Mouse (Mus musculus) layer of hippocampus, adult 11-12 months (tissue): ENCODE results near the gene Limd1.
"Not testable (repeated sequence)": the region's sequence is repeated elsewhere in the genome, so short reads cannot be mapped to it uniquely, and the experiment has no call there.

Experiments used
- DNase-seq: peaks from one replicate; pipeline ENCODE4 v3.0.0; 2022; ENCODE audit warnings: low spot score

Limd1 gene

DNA sequence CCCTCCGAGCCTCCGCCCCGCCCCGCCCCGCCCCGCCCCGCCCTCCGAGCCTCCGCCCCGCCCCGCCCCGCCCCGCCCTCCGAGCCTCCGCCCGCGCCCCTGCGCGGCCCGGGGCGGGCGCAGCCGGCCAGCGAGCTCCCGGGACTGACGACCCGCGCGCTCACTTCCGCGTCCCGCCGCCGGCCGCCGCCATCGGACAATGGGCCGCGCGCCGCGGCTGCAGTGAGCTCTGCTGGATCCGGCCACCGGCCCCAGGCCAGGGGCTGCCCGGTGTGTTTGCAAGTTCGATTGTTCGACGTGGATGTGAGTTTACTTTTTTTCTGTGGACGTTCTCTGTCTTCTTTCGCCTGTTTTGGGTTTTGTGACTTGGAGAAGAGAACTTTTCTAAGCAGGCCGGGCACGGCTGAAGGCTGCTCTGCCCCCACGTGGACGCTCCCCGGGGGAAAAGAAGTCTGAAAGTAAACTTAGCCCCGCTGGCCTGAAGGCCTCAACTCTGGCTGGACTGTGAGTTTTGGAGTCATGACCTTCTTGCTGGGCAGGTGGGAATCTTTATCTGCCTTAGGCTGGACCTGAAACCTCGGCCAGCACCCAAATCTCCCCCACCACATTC is at the start of gene Limd1:
Gene Limd1 (plus strand): TSS at position 121 of the 610 bp plus-strand sequence.
- peak; percentile 50 for DNase-seq

DNA sequence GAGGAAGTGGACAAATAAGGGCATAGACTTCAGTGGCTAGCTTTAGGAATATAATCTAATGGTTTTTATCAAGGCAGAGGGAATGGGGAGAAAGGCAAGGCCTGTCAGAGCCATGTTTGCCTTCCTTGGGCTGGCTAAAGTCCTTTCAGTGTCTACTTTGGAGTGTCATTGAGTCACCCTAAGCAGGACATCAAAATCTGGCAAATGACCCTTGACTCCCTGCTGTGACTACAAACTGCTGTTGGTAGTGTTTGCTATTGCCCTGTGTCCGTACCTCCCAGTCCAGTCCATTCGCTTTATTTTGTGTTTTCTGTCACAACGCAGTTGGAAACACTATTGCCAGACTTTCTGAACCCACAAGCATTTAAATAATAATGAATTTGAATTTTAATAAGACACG is 48.6 kb upstream of the Limd1 start:
- no peak for DNase-seq

DNA sequence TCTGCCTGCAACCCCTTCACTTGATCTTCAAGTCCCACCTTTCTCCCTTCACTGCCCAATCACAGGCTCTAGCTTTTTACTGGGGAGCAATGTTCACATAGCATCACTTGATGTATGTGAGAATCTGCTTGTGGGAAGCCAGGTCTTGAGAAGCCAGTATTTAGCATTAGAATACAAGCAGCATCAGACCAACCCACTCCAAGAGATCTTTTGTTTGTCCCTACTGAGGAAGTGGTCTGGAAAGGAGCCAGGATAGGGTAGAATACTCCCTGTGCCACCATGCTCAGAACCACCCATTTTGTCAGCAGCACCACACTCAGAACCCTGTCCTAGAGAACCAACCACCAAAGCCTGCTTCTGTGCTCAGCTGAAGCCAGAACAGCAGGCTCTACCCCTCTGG is 47.5 kb upstream of the Limd1 start:
- DNase-seq = no peak

DNA sequence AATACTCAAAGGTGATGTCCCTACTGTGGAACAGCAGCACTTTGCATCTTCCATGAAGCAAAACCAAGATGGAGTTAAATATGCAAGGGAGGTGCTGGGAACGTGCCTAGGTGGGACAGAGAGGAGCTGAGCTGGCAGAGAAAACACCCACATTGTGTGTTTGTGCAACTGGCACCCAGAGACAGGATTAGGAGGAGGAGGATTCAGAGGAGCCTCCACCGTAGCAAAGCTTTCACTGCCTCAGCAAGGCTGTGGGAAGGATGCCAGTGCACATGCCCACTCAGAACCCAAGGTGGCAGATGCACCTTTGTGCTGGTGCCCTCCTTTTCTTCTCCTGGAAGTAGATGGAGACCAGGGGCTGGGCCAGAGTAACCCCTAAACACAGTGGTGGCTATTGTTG is 40.3 kb upstream of the Limd1 start:
- DNase-seq = peak; percentile 28

DNA sequence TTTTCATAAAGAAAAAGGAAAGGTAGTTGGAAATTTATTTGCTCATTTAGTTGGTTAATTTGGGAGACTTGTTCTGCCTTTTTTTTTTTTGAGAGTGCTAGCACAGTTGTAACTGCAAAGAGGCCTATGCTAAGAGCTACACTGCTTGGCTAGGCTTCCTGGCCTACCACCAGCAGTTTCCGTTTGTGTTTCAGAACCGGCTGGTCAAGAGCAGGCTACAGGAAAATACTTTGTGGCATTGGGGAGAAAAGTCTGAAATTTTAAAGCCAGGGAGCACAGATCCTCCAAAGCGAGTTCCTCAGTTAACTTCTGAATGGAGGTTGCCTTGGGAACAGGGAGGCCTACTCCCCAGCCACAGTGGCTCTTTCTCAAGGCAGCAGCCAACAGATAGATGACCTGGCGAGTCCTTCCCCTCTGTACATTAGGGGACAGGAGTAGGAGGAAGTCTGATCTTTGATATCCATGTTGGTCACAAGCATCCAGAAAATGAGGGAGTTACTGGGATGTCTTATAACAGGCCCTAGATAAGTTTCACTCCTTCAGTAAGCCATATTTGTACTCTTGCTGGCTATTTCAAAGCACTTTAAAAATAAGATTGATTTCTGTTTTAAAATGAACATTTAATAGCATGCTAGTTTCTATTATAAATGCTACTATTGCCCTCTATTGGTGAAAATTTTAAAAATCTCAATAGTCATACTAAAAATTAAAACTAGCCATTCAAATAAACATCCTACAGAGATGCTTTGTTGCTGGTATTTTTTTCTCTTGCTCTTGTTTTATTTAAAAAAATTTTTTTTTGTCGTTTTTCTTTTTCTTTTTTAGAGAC is 38.1 kb upstream of the Limd1 start:
- no peak for DNase-seq

DNA sequence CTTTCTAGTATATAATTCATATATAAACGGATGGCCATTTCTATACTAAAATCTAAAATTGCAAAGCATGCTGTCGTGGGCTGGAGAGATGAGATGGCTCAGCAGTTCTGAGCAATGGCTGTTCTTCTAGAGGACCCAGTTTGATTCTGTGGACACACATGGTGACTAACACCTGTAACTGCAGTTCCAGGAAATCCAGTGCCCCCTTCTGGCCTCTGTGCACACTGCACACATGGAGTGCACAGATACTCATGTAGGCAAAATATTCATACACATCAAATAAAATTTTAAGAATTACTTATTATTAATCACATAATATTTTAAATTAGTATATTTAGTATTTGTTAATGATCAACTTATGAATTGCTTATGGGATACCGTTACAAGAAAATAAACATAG is 31.4 kb upstream of the Limd1 start:
- DNase-seq = not testable (repeated sequence)

DNA sequence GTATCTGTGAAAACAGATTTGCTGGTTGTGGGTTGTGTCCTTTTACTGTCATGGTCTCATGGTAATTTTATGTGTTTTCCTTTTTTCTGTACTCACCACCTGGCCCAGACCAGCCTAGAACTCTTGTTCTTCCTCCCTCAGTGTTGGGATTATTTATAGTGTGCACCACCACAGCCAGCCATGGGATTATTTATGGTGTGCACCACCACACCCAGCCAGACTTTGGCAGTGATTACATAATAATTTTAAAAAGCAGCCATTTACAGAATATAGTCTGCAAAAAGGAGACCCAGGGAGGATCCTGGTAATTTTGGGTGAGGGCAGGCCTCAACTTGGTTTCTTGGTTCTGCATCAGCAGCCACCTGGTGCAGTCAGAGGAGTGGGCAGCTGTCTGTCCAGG is 29.9 kb upstream of the Limd1 start:
- DNase-seq = no peak

DNA sequence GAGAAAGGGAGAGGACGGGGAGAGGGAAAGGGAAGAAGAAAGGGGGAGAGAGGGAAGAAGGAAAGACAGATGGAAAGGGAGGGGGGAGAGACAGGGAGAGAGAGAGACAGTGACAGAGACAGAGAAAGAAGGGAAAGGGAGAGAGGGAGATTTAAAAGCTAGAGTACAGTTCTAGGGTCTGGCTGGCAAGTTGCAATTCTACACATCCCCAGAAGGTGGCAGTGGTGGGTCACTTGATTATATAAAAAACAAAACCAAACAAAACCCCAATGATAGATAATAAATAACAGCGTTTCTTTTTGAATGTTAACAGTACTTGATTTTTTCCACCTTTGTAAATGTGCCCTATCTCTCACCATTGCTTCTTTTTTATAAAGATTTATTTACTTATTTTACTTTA is 28.3 kb upstream of the Limd1 start:
- DNase-seq = peak; percentile 51

DNA sequence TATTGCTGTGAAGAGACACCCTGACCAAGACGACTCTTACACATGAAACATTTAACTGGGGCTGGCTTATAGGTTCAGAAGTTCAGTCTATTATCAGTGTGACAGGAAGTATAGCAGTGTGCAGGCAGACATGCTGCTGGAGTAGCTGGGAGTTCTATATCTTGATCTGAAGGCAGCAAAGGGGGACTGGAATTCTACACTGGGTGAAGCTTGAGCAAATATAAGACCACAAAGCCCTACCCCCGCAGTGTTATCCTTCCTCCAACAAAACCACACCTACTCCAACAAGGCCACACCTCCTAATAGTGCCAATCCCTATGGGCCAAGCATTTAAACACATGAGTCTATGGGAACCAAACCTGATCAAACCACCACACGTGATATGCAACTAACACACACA is 26.7 kb upstream of the Limd1 start:
- no peak for DNase-seq

DNA sequence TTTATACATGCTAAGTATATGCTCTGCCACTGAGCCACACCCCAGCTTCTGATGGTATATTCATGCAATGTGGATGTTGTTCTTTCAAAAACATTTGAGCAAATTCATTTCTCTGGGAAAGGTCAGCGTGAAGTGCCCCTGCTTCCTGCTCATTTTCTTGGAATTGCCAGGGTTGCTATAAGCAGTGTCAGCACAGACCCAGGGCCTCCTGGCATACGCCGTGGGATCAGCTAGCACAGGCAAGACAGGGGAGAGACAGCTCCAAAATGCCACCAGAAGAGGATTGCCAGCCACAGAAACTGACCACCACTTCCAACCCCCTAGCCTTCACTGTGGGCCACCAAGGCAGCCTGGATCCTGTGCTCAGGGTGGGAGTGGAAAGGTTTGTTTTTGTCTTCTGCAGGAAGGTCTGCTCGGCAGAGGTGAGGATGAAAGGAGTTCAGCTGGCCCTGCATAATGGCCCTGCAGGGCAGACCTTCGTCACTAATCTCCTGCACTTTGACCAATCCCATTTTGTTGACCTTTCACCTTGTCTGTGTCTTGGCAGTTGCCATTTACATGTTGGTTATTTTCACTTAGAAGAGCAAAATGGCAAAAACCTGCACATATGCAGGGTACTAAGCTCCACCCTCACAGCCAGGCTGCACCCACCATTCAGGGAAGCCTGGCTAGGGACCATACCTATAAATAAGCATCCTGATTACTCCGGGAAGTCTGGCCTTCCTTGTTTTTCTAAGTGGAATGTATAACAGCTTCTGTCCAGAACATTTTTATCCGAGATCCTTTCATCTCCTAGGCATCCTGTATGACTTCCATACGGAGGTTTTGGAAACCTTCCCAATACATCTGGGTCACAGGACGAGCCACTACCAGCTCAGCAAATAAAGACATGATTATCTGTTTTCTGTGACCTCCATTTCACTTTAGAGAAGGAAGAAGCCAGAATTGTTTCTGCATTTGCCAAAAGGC is 21.6 kb upstream of the Limd1 start:
- no peak for DNase-seq

DNA sequence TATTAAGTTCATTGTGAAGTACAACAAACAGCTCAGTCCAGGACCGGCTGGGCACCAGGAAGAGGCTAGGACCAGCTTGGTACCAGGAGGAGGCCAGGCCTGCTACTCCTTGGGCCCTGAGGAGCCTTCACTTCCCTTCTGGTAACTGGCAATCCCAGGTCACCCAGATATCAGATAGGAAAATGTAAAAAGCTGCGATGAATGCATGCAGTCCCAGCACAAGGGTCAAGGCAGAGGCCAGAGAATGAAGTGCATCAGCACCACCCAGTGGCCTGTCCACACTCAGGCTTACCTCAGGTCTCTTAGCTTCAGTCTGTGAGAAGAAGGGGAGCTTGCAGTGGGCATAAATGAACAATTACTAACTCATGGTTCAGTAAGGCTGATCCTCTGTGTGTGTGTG is 20.9 kb upstream of the Limd1 start:
- no peak for DNase-seq

DNA sequence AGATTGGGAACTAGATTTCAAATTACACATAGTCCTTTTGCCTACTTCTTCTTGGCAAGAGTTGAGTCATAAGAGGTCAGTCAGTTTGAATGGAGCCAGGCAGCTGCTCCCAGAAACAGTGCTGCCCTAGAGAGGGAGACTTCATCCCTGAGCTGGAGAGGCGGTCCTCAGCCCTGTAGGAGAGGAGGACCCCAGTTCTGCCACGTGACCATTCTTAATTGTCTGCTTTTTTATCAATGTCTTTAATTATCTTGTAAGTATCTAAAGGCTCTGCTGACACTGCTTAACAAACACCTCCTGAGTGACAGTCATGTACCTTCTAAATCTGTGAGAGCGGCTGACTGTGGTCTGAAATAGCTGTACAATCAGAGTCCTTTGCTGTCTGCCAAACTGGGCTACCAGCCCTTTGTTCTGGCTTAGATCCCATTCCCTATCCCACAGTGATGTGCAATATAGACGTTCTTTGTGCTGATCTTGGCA is 11.3 kb upstream of the Limd1 start:
- peak; percentile 52 for DNase-seq

DNA sequence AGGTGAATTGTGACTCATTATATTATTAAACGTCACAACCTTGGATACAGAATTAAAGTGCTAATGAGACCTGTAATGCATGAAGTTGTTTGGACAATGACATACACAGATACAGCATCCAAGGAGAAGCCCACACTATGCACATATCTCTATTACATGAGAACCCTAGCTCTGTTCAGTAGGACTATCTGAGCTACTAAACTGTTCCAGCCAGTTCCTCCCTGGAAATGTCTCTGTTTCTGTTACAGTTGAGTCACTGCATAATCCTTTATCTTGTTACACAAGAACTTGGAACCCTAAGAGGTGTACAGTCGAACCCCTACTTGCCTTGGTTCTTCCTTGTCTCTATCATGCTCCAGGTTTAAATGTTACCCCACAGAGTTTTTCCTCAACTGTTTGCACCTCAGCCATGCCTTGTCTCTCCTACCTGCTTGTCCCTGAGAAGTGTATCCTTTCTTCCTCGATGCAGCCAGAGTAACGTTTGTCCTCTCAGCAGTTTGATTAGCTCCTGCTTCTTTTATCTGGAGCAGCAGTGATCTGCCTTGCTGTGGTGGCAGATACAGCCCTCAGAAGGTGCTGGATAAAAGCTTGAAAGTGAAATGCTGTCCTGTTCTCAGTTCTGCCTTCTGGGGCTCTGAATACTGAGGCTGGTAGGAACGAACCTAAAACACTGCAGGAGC is 10.0 kb upstream of the Limd1 start:
- no peak for DNase-seq

DNA sequence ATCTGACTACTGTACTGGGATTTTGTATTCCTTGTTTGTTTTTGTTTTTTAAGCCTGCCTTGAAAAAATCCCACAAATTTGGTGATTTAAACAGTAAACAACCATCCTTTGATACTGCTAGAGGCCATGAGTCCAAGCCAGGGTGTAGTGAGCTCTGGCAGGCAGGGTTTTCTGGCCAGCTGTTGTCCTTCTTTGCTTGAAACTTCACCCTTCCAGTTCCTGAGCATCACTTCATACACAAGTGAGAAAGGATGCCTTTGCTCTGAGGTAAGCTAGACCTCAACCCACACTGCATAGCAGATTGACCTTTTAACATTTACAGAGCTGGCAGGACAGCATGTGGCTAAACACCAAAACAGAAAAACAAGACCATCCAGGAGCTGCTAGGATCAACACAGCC is 9.4 kb upstream of the Limd1 start:
- DNase-seq = no peak

DNA sequence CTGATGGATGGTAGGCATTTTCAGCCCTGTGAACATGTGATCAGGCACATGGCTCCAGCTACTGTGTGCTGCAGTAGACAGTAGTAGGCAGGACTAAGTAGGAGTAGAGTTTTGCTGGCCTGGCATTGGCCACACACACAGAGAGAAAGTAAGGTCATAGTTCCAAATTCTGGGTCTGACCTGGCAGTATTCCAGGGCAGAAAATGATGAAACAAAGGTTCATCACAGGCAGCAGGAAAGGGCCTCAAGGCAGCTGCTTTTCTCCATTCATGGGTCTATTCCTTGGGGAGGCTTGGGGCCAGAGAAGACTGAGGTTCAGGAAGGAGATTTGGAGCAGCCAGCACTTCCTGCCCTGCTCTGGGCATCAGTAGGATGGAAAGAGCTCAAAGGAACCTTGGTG is 5.1 kb upstream of the Limd1 start:
- no peak for DNase-seq

DNA sequence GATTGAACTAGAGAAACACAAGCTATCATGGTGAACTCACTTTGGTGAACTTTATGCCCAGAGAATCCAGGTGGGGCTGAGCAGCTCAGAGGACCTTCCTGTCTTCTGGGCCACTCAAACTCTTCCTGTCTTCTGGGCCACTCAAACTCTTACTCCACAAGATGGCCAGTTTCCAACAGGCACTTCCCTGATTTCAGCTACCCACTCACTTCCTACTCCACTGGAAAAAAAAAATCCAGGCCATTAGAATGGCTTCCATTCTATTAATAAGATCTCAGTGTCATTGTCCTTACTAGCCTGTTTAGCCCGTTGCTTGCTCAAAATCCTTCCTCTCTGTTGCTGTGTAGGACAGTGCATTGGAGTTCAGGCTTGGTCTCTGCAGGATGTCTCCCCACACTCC is 2.9 kb upstream of the Limd1 start:
- DNase-seq = no peak

DNA sequence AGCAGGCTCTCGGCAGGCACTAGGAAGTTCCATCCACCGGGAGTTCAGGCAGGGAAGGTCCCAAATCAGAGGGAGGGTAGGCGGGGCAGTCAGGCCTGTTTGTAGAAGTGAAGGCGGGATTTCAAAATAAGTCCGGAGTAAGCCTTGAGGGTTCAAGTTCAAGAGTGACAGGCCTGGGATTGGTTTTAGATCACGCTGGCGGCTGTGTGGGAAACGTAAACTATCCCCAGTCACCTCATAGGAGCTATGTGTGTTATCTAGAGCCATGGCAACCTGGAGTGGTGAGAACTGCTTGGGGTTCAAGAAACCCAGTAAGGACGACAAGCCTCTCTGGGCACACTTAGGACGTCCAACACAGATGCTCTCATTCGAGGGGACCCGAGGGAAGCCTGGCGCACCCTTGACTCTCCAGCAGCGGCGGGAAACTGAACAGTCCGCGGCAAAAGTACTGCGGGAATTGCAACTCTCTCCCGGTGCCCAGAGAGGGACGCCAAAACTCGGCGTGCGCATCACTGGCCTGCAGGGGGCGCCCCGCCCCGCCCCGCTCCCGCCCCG is 398 bp upstream of the Limd1 start:
- peak; percentile 37 for DNase-seq

DNA sequence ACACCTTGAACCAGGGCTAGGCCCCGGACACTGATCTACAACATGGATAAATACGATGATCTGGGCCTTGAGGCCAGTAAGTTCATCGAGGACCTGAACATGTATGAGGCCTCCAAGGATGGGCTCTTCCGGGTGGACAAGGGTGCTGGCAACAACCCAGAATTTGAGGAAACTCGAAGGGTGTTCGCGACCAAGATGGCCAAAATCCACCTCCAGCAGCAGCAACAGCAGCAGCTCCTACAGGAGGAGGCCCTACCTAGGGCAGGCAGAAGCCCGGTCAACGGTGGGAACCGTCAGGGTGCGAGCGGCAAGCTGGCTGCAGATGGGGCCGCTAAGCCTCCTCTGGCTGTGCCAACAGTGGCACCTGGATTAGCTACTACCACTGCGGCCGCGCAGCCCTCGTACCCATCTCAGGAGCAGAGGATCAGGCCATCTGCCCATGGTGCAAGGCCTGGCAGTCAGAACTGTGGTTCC is 727 bp downstream of the Limd1 start:
- DNase-seq = no peak

DNA sequence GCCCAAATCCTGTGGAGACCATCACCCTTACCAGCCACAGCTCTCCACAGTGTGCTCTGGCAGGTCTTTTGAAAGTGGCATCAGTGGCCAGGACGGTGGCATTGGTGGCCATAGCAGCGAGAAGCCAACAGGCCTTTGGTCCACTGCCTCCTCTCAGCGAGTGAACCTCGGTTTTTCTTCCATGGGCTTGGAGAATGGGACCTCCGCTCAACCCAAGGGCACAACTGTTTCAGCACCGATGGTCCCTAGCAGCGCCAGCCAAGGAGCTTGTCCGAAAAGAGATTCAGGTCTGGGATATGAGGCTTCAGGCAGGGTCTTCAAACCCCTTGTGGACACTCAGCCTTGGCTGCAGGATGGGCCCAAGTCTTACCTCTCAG is 1.4 kb downstream of the Limd1 start:
- DNase-seq = no peak

DNA sequence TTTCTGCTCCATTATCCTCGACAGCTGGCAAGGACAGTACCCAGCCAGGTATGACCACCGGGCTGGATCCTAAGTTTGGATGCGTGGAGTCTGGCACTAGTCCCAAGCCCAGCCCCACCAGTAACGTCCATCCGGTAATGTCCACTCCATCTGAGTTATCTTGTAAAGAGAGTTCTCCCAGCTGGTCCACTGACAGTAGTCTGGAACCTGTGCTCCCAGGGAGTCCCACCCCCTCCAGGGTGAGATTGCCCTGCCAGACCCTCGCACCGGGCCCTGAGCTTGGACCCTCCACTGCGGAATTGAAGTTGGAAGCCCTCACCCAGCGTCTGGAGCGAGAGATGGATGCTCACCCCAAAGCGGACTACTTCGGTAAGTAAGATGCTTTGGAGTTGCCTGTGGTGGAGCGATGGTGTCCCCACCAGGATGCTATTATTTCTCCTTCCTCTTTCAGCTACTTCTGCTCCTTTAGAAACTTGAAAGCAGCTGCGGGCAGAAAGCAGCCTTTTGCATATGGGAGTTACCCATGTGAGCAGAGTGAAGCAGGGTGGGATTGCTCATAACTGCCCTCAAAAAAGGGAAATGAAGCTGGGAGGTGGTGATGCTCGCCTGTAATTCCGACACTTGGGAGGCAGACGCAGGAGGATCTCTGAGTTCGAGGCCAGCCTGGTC is 1.9 kb downstream of the Limd1 start:
- no peak for DNase-seq

DNA sequence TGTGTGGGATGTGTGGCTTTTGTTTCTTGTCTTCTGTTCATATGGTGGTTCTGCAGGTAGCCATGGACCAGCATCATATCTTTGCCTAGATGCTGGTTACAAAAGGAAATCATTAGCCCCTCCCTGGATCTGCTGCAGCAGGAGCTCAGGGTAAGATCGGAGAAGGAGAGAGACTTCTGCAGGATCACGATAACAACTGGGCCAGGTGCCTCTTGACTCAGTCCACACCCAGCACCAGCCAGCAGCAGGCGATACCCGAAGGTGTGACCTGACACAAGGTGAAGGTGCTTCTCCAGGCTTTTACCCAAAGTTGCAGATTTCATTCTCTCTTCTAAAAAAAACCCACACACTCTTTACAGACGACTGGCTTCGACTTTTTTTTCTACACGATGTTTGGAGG is 2.6 kb downstream of the Limd1 start:
- no peak for DNase-seq
